Mouse (Mus musculus) G1E (cell line): ENCODE measurements at regions not wholly inside any gene's neighbourhood (a gene's known extent, or its start where the extent isn't known, plus 50 kb on each side); places are given as distances from the start of the nearest gene placed in this dataset.

Experiments used
- ATAC-seq: 2 replicates; pipeline ENCODE4 v1.8.0; 2016; ENCODE audit warnings: mild to moderate bottlenecking; ENCODE audit not compliant: insufficient number of reproducible peaks, poor library complexity, low FRiP score, severe bottlenecking; ENCODE audit errors: extremely low read depth
- DNase-seq: peaks from one replicate; pipeline ENCODE4 v3.0.0; 2012; ENCODE audit warnings: low spot score
- H3K27me3 ChIP-seq: 2 replicates; pipeline ENCODE4 v1.6.1; 2012; ENCODE audit warnings: mild to moderate bottlenecking, low read length, inconsistent platforms; ENCODE audit not compliant: insufficient read depth
- H3K36me3 ChIP-seq: replicated peaks from 2 replicates; pipeline ENCODE3; 2012; ENCODE audit warnings: mild to moderate bottlenecking, inconsistent platforms
- H3K4me1 ChIP-seq: 2 replicates; pipeline ENCODE4 v1.6.1; 2012; ENCODE audit warnings: low read depth, low read length, inconsistent platforms, mixed read lengths; ENCODE audit not compliant: insufficient read depth
- H3K4me3 ChIP-seq: 2 replicates; pipeline ENCODE4 v1.5.1; 2012; ENCODE audit warnings: low read depth, mild to moderate bottlenecking, inconsistent platforms, low read length, moderate library complexity, mixed read lengths
- H3K9me3 ChIP-seq: replicated peaks from 2 replicates; pipeline ENCODE4 v1.6.1; 2012; ENCODE audit warnings: inconsistent platforms
- CTCF ChIP-seq: IDR thresholded peaks from 2 replicates; pipeline ENCODE4 v1.5.1; 2012; ENCODE audit warnings: low read depth, low read length, inconsistent platforms, mixed read lengths
- GATA1 ChIP-seq: IDR thresholded peaks from 2 replicates; pipeline ENCODE4 v1.6.1; 2012; ENCODE audit warnings: borderline replicate concordance, low read length, inconsistent platforms, mixed read lengths
- GATA2 ChIP-seq: IDR thresholded peaks from 2 replicates; pipeline ENCODE4 v1.6.1; 2012; ENCODE audit warnings: low read depth, low read length, inconsistent platforms, borderline replicate concordance
- POLR2AphosphoS5 ChIP-seq: IDR thresholded peaks from 2 replicates; pipeline ENCODE4 v1.6.1; 2012; ENCODE audit warnings: low read depth, low read length, inconsistent platforms; ENCODE audit not compliant: insufficient replicate concordance
- TAL1 ChIP-seq: conservative IDR thresholded peaks from 2 replicates; pipeline ENCODE4 v1.6.1; 2012; ENCODE audit warnings: low read depth, low read length, inconsistent platforms, mixed read lengths

DNA sequence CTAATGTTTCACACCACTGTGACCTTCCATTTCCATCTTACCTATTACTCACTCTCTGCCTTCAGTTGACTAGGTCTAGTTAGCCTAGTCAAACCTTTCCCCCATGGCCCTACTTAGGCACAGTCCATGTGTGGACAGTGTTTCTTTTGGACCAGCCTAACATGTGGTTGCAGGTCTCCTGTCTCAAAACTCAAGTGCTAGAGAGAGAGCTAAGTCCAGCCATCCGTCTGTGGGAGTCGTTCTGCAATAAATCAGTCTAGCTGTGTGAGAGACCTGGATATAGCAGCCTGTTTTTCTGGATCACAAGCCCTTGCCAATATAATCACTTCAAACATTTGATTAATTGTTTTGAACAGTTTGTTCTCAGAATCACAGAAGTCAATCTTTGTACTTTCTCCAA is 57.2 kb upstream of the Arhgef26 start:
- Histone ChIP-seq H3K9me3 (0 out of 2 replicates have a peak, but pooled peaks cover 2% of the 10 kb centered on the region), H3K4me1 (no peaks in the 10 kb centered on the region), H3K36me3 (no peaks in the 10 kb centered on the region), H3K27me3 (no peaks in the 10 kb centered on the region), H3K4me3 (no peak overlapping the region)
- DNase-seq (no peak), ATAC-seq (no peak)
- TF ChIP-seq POLR2AphosphoS5, result no peak
- TF ChIP-seq CTCF, result no peak
- TF ChIP-seq GATA2, result no peak
- no peak for TF ChIP-seq GATA1
- no peak for TF ChIP-seq TAL1
